Mouse (Mus musculus) spleen, adult 2 months (tissue): ENCODE measurements around the gene Hdac9.

Experiments
- CTCF ChIP-seq: fragments of 200-500 bp; IDR thresholded peaks from 2 replicates; pipeline ENCODE4 v1.5.1; 2011; ENCODE audit warnings: mild to moderate bottlenecking, inconsistent platforms; ENCODE audit not compliant: insufficient read depth, insufficient read length, insufficient replicate concordance; ENCODE audit errors: extremely low read depth
- POLR2A ChIP-seq: fragments of 200-500 bp; IDR thresholded peaks from 2 replicates; pipeline ENCODE4 v1.6.1; 2011; ENCODE audit warnings: low read depth, low read length, inconsistent platforms

DNA sequence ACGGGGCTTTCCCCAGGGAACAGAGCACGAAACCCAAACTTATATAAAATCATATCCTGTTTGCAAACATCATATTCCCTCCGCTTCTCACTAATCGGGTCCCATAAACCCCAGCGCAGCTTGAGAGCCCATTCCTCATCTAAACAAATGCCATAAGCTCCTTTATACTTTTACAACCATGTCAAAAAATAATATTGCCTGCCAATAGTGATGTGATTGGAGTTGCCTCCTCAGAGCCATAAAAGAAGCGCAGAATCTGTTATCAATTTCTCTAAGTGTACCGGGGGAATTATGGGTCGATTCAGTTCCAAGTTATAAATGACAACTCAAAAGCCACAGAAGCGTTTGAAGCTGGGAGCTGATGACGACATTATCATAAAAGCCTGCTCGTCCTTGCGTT is 638.1 kb downstream of the Hdac9 start:
- no peak for TF ChIP-seq CTCF
- TF ChIP-seq POLR2A, result no peak
